Mouse (Mus musculus) midbrain, postnatal 0 days (tissue): Measurements from ENCODE around the gene 2210016F16Rik. TPM values are rescaled to one million over a fixed set of nuclear protein-coding genes. Genes with fewer than 3 reads are reported as not detected.

ENCODE experiments used
- ATAC-seq: fragments of 200-750 bp; cut with Nextera tagmentation; 2 replicates; pipeline ENCODE4 v1.8.0; 2017; ENCODE audit warnings: moderate number of reproducible peaks, mild to moderate bottlenecking, moderate TSS enrichment, moderate library complexity; ENCODE audit not compliant: low FRiP score
- DNase-seq: peaks from one replicate; pipeline ENCODE4 v3.0.0-alpha.2; 2015; ENCODE audit warnings: low spot score
- H3K27ac ChIP-seq: fragments of 300-500 bp; sonication (generic); 2 replicates; pipeline ENCODE4 v1.5.1; 2014; ENCODE audit warnings: low read depth, mild to moderate bottlenecking, low read length, mixed read lengths
- H3K27me3 ChIP-seq: fragments of 300-500 bp; sonication (generic); 2 replicates; pipeline ENCODE4 v1.6.1; 2014; ENCODE audit warnings: low read length, control low read depth, mixed read lengths; ENCODE audit not compliant: insufficient read depth
- H3K36me3 ChIP-seq: fragments of 300-500 bp; sonication (generic); 2 replicates; pipeline ENCODE4 v1.6.1; 2014; ENCODE audit warnings: low read length, control low read depth, mixed read lengths; ENCODE audit not compliant: insufficient read depth
- H3K4me1 ChIP-seq: fragments of 300-500 bp; sonication (generic); 2 replicates; pipeline ENCODE4 v1.6.1; 2014; ENCODE audit warnings: mild to moderate bottlenecking, control low read depth, antibody characterized with exemption, low read length, mixed read lengths; ENCODE audit not compliant: insufficient read depth
- H3K4me2 ChIP-seq: fragments of 300-500 bp; sonication (generic); 2 replicates; pipeline ENCODE4 v1.6.1; 2014; ENCODE audit warnings: low read depth, mild to moderate bottlenecking, low read length, mixed read lengths; ENCODE audit not compliant: poor library complexity, severe bottlenecking
- H3K4me3 ChIP-seq: fragments of 300-500 bp; sonication (generic); 2 replicates; pipeline ENCODE4 v1.5.1; 2014; ENCODE audit warnings: low read depth, mild to moderate bottlenecking, low read length, moderate library complexity
- H3K9ac ChIP-seq: fragments of 300-500 bp; sonication (generic); replicated peaks from 2 replicates; pipeline ENCODE4 v1.6.1; 2014; ENCODE audit warnings: mild to moderate bottlenecking, low read length, moderate library complexity, mixed read lengths; ENCODE audit not compliant: poor library complexity, severe bottlenecking
- H3K9me3 ChIP-seq: fragments of 300-500 bp; sonication (generic); 2 replicates; pipeline ENCODE4 v1.6.1; 2016; ENCODE audit warnings: low read length, control low read depth
- CTCF ChIP-seq: IDR thresholded peaks from 2 replicates; pipeline ENCODE4 v1.5.1; 2016; ENCODE audit warnings: antibody characterized with exemption, mild to moderate bottlenecking
- WGBS: fragments of 180-500 bp; shearing (Covaris S2); extraction: QIAGEN DNeasy Blood & Tissue Kit; methylation state at CpG from one replicate; pipeline ENCODE4 v1.1.7; 2014; 5-methylcytosine and 5-hydroxymethylcytosine counted together
- polyA plus RNA-seq: library from polyadenylated mRNA; unstranded; fragments of >200 nt; fragmentation: Nextera tagmentation; extraction: Ambion mirVana; gene quantifications from 2 replicates; pipeline ENCODE4 v1.2.1, GENCODE M21; 2015
- total RNA-seq: library from RNA; depleted of rRNA; stranded (reverse); fragments of >200 nt; gene quantifications from 2 replicates; pipeline ENCODE4 v1.2.3, GENCODE M21; 2014

The 2210016F16Rik gene
- total and polyA plus RNA-seq, 2 experiments from 2014 or later, result 16.5 to 20.3 TPM

- Histone ChIP-seq H3K27ac (no peak overlapping the region), H3K36me3 (peaks cover 12% of the 10 kb centered on the region), H3K27me3 (no peaks in the 10 kb centered on the region), H3K9me3 (no peaks in the 10 kb centered on the region), H3K4me1 (no peaks in the 10 kb centered on the region), H3K4me3 (no peak overlapping the region), H3K9ac (no peak overlapping the region), H3K4me2 (no peak overlapping the region)
- TF ChIP-seq CTCF, result peak; percentile 84
- ATAC-seq, result no peak
- WGBS, result 24% methylated on average over 7 of the region's 7 CpGs
- peak; percentile 75 for DNase-seq
These were observed 2.9 kb upstream of the 2210016F16Rik start for GRCm38 (mm10) chr13:58387948-58388347.

- Histone ChIP-seq H3K27me3 (no peaks in the 10 kb centered on the region), H3K4me2 (peak overlapping the region; percentile 94), H3K9me3 (no peaks in the 10 kb centered on the region), H3K4me3 (peak overlapping the region; percentile 69; the same call in 1 of the 2 replicates), H3K4me1 (no peaks in the 10 kb centered on the region), H3K9ac (peak overlapping the region; percentile 57), H3K36me3 (peaks cover 20% of the 10 kb centered on the region), H3K27ac (no peak overlapping the region)
- ATAC-seq (no peak), DNase-seq (no peak)
- TF ChIP-seq CTCF, result no peak
- 82% methylated on average over 7 of the region's 7 CpGs for WGBS
These were observed 509 bp upstream of the 2210016F16Rik start for GRCm38 (mm10) chr13:58385547-58385920.

- H3K27me3 ChIP-seq, result no peaks in the 10 kb centered on the region
- no peaks in the 10 kb centered on the region for H3K4me1 ChIP-seq
- DNase-seq (no peak), ATAC-seq (0 out of 2 replicates have a peak, but pooled peaks have one; percentile 5)
- H3K4me3 ChIP-seq, result peak overlapping the region; percentile 69
- peaks cover 13% of the 10 kb centered on the region for H3K36me3 ChIP-seq
- no peaks in the 10 kb centered on the region for H3K9me3 ChIP-seq
- WGBS, result 41% methylated on average over 11 of the region's 11 CpGs
- peak overlapping the region; percentile 57 for H3K9ac ChIP-seq
- H3K4me2 ChIP-seq, result peak overlapping the region; percentile 94
- no peak overlapping the region for H3K27ac ChIP-seq
- TF ChIP-seq CTCF, result no peak
These were observed 654 bp downstream of the 2210016F16Rik start for GRCm38 (mm10) chr13:58384371-58384770.

- no peaks in the 10 kb centered on the region for H3K27me3 ChIP-seq
- H3K36me3 ChIP-seq, result no peaks in the 10 kb centered on the region
- ATAC-seq (no peak), DNase-seq (no peak)
- no peak overlapping the region for H3K27ac ChIP-seq
- H3K4me3 ChIP-seq, result no peak overlapping the region
- H3K4me1 ChIP-seq, result no peaks in the 10 kb centered on the region
- 91% methylated on average over 2 of the region's 2 CpGs for WGBS
- H3K9me3 ChIP-seq, result no peaks in the 10 kb centered on the region
- no peak for TF ChIP-seq CTCF
- H3K9ac ChIP-seq, result no peak overlapping the region
- no peak overlapping the region for H3K4me2 ChIP-seq
These were observed 11.9 kb downstream of the 2210016F16Rik start for GRCm38 (mm10) chr13:58373153-58373470.

GRCm38 (mm10) chr13:58372278-58373152 lies 12.5 kb downstream of the 2210016F16Rik start:
- Histone ChIP-seq H3K36me3 (no peaks in the 10 kb centered on the region), H3K4me3 (no peak overlapping the region), H3K4me1 (no peaks in the 10 kb centered on the region), H3K27ac (no peak overlapping the region), H3K9ac (no peak overlapping the region), H3K4me2 (no peak overlapping the region), H3K27me3 (no peaks in the 10 kb centered on the region), H3K9me3 (no peaks in the 10 kb centered on the region)
- no peak for DNase-seq
- ATAC-seq, result no peak
- WGBS, result 84% methylated on average over 5 of the region's 5 CpGs
- TF ChIP-seq CTCF, result no peak

GRCm38 (mm10) chr13:58368835-58369234 lies 16.2 kb downstream of the 2210016F16Rik start:
- no peak for TF ChIP-seq CTCF
- ATAC-seq (no peak), DNase-seq (no peak)
- H3K4me2 ChIP-seq, result no peak overlapping the region
- no peaks in the 10 kb centered on the region for H3K27me3 ChIP-seq
- no peak overlapping the region for H3K27ac ChIP-seq
- H3K9me3 ChIP-seq, result no peaks in the 10 kb centered on the region
- WGBS, result 79% methylated on average over 4 of the region's 4 CpGs
- H3K4me3 ChIP-seq, result no peak overlapping the region
- no peaks in the 10 kb centered on the region for H3K4me1 ChIP-seq
- H3K36me3 ChIP-seq, result no peaks in the 10 kb centered on the region
- no peak overlapping the region for H3K9ac ChIP-seq
